Mouse (Mus musculus): Measurements from ENCODE around the gene P2ry4.

The P2ry4 gene

DNA sequence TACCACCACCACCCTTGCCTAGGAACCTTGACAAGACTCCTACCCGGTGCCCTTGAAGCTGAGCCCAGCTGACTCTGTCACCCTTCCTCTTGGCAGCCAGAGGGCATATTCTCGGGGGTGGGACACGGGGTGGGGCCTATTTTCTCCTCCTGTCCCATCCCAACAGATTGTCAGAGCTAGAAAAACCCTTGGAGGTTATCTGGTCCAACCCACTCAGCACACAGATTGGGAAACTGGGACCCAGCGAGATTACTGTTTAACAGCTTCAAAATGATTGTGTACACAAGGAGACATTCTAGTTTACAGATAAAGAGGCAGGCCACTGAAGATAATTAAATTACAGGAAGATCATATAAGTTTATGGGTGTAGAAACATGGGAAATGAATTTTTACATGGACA lies at the start of gene P2ry4:
Gene P2ry4, minus strand, starts transcription at position 79 of the 400 bp plus-strand sequence.
- DNase-seq = no peak

DNA sequence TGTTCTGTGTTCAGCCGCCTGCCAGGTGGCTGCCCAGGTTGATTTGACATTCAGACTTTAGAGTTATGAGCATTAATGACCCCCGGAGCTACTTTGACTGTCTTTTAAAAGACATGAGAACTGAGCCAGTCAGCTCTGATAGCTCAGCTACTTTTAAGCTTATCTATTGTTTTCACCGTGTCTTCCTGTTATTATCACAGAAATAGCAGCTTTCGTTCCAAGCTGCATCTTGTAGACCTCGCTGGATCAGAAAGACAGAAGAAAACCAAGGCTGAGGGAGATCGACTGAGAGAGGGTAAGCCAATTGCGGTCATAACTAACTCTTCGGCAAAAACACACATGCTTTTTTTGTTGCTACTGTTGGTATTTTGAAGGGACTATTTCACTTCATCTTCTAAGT lies 43.8 kb upstream of the P2ry4 start:
- no peak for DNase-seq

DNA sequence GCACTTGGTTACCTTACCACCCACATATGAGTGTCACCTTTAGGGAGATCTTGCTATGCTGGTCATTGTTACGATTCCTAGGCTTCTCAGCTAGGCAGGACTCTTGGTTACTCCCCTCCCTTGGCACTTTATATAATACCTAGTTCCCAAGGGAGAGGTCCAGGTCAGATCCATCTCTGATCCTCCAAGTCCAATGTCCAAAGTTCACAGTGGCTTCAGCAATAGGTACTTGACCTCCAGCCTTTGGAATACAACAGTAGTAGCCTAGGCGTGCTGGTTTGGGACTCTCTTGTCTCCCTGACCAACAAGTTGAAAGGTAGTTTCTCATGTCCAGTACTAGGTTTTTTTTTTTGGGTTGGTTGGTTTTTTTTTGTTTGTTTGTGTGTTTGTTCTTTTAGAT lies 34.4 kb upstream of the P2ry4 start:
- DNase-seq = no peak

DNA sequence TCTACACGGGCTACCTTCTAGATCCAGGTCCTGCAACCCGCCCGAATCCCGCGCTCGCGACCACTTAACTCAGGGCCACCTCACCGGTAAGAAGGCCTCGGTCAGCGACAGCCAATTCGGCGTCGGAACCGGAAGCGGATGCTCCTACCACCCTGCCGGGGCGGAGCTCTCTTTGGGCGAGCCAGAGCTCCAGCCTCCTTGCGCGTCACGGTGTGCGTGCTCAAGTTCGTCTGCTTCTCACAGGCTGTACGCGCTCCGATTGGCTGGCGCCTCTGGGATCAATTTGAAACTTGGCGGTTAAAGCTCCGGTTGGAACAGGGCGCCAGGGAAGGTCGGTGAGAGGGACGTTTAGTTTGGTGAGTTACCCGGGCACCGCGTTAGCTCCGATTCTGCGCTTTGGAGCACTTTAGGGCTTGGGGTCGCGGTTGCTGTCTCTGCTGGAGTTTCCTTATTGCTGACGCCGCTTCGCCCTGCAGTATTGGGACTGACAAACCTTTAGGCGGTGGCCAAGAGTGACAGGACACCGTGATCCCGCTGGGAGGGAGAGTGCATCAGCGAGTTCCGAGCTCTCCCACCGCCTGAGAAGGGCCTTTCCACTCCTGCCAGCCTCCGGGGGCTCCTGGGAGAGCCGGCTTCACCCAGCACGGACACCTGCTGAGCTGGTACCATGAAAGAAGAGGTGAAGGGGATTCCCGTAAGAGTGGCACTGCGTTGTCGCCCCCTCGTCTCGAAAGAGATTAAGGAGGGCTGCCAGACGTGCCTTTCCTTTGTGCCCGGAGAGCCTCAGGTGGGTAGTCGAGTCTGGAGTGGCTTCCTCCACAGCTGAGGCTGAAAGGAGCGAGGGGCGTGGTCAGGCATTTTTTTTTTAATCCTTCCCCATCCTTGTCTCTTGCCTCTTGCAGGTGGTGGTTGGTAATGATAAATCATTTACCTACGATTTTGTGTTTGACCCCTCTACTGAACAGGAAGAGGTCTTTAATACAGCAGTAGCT lies 31.4 kb upstream of the P2ry4 start, which contains the start of gene Pdzd11:
Gene Pdzd11, minus strand, starts transcription at position 767 of the 992 bp plus-strand sequence.
- DNase-seq = peak; percentile 94

DNA sequence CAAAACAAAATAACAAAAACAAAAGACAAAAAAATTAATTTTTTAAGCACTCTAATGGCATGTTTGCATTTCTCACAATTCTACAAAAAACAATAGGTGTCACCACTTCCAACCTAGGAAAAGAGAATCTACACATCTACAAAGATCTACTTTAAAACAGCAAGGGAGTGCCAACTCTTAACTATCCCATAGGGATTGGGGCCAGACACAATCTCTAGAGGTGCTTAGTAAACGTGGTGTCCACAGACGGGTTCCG lies 30.8 kb upstream of the P2ry4 start, which contains the start of gene Kif4:
Gene Kif4, plus strand, starts transcription at position 192 of the 256 bp plus-strand sequence.
- no peak for DNase-seq

DNA sequence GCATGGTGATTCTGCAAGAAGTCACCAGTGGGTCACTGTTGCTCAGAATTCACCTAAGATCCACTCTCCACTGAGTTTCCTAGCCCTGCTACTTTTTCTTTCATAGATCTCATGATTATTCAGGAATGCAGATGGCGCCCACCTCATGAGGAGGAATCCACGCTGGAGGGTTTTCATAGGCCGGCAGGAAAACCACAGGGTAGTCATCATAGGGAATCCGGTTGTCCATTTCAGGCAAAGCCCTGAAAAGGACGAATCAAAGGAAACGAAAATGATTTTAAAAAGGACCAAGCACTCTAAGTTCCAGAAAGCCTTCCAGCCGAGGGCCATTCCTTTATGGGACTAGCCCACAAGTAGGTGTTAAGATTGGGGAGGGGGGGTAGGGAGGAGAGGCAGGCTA lies 30.5 kb upstream of the P2ry4 start:
- DNase-seq = no peak

DNA sequence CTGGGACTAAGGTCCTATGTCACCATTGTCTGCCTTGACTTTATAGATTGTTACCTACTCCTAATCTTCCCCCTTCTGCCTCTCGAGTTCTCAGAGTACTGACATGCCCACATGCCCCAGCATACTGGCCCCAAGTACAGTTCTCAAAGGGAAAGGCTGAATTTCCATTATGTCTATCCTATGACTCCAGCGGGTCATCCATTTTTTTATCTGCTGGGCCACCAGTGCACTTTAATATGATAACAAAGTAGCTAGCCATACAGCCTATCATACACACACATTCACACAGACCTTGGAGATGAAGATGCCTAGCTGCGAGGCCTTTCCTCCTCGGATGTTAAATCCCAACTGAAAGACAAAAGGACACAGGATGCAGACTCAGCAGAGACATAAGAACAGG lies 29.6 kb upstream of the P2ry4 start:
- no peak for DNase-seq

DNA sequence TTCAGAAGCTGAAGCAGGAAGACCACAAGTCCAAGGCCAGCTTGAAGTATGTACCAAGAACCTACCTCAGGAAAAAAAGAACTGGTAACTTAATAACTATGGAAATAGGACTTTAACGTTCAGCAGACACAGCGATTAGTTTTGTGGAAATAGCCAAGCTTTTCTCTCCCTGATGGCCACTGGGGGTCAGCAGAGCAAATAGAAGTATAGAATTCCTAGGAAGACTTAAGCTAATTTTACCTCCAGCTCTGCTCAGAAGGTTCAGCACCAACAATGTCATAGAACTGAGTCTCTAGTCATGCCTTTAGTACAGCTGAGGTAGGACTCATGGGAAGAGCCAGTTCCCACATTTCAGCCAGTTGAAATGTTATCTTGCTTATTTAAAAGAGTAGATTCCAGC lies 26.7 kb upstream of the P2ry4 start:
- peak; percentile 23 for DNase-seq

DNA sequence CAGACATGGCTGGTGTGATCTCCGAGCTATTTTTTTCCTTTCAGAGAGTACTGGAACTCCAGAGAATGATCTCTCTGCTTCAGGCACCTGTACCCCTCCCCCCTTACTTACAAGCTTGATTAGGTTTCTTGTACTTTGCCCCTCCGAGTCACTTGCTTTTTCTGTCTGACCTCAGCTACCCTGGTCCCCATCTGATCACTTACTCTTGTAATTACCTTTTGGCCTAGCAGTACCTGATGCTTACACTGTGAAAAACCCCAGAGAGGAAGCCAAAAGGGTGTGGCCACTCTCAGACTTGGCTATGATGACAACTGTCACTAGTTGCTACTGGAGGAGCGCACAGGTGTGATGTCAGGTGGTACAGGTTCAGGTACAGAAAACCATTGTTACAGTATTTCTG lies 23.8 kb upstream of the P2ry4 start:
- DNase-seq = no peak

DNA sequence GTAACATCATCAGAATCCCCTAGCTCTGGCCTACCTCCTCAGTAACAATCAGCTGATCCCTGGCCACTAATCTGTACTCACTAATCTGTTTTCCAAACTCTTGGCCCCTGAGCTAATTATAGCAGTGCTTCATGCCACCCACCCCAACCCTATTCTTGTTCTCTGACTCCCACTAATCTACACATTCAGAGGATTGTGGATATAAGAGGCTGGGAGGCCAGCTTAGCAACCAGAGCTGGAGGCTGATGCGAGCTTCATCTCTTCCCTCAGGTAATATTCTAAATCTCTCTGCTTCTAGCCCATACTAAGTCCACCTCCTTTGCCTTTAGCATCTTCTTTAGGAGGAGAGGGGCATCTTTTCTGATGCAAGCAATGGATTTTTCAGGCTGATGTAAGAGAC lies 10.6 kb upstream of the P2ry4 start, which contains the start of gene Arr3:
Gene Arr3, plus strand, starts transcription at position 184 of the 400 bp plus-strand sequence.
- no peak for DNase-seq

DNA sequence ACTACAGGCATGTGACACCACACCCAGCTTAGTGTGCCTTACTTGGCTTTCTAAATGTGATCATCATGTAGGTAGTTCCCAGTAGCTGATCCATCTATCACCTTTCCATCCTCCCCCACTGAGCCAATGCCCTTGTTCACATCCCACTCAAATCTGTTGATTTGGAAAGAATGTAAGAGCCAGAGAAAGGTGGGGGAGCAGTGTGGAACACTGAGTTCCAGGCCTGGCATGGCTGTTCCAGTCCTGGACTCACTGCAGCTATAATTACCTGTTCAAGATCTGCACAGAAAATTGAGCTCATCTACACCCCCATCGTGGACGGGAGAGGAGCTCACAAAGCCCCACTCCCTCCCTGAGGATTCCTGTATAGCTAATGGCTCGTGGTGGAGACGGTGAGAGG lies 5.1 kb upstream of the P2ry4 start:
- DNase-seq = no peak

DNA sequence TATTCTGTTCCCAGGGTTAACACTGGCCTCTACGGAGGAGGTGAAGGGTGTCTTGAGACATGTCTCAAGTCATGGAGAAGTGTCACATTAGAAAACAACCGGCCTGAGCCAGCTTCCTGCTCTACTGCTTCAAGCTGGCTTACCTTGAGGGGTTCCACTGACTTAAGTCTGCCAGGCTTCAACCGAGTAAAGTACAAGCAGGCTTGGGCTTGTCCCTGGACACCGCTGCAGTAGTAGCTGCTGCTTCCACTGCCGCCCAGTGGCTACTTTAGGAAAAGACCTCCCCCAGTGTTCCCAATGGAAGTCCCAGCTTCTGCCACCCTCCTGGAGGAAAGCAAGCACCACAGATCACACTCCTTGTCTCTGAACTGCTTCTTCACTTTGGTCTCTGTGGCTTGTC lies 2.8 kb upstream of the P2ry4 start:
- DNase-seq = peak; percentile 74

DNA sequence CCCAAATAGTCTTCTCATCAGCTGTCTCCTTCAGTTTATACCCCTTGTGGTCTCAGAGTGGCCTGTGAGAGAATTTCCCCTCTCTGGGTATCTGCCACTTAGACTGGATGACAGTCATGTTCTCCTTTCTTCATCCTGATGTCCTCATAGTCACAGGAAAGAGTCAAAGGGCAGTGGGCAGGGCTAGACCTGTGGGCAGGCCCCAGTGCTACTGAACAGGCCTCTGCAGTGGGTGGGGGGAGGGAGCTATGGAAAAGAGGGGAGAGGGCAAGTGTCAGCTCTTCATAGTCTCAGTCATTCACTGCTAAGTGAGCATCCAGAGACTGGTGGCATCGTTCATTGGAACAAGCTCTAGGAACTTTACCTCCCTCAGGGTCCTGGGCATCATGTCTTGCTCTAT lies 22.7 kb downstream of the P2ry4 start, which contains the start of gene Awat1:
Gene Awat1, plus strand, starts transcription at position 301 of the 400 bp plus-strand sequence.
- DNase-seq = no peak

DNA sequence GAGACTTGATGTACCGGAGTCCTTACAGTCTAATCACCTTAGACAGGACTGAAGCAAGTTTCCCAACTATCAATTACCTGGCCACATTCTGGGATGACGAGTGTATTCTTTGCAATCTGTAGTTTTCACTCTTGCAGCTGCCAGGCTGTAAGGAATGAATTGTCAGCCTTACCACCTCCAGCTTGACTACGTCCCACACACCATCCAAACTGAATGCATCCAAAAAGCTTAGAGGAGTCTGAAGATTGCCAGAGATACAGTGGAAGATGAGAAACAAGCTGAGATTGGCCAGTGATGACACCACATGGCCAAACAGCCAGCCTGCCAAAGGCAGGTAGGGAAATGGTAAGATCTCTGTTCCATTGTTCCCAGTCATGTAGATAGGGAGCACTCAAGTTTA lies 29.0 kb downstream of the P2ry4 start:
- no peak for DNase-seq

DNA sequence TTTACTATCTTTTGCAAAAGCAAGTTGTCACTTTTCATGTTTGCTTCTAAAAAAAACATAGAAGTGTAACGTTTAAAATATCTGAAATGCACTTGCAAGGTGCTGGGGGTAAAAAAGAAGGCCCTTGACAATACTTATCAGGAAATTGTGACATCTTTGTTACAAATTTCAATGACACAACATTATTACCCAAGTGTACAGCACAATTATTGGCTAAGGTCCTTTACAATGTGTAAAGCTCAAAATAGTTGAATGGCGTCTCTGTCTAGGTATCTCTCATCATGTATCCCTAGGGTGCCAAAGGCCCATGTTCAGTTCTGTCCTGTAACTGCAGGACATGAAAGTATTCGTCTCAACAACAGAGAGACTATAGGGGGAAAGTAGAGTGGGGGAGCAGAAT lies 38.6 kb downstream of the P2ry4 start:
- no peak for DNase-seq

Measured in kidney, postnatal 10 days (tissue).